Mouse (Mus musculus) testis, adult 2 months (tissue): ENCODE data around the gene Wdr62. TPM values are rescaled to one million over a fixed set of nuclear protein-coding genes. Genes with fewer than 3 reads are reported as not detected.

ENCODE experiments used
- H3K27ac ChIP-seq: fragments of 200-500 bp; 2 replicates; pipeline ENCODE4 v1.5.1; 2012; ENCODE audit warnings: low read depth, low read length; ENCODE audit not compliant: control insufficient read depth, insufficient read depth
- H3K27me3 ChIP-seq: fragments of 200-500 bp; 2 replicates; pipeline ENCODE4 v1.6.1; 2012; ENCODE audit warnings: mild to moderate bottlenecking, low read length, moderate library complexity; ENCODE audit not compliant: control insufficient read depth, insufficient read depth
- H3K36me3 ChIP-seq: fragments of 200-500 bp; 2 replicates; pipeline ENCODE4 v1.6.1; 2012; ENCODE audit warnings: mild to moderate bottlenecking, low read length; ENCODE audit not compliant: control insufficient read depth, insufficient read depth
- H3K4me1 ChIP-seq: fragments of 200-500 bp; 2 replicates; pipeline ENCODE4 v1.6.1; 2012; ENCODE audit warnings: low read length; ENCODE audit not compliant: control insufficient read depth, insufficient read depth
- H3K4me3 ChIP-seq: fragments of 200-500 bp; 2 replicates; pipeline ENCODE4 v1.5.1; 2012; ENCODE audit warnings: low read depth, mild to moderate bottlenecking, low read length, moderate library complexity, mixed read lengths; ENCODE audit not compliant: control insufficient read depth
- CTCF ChIP-seq: fragments of 200-500 bp; IDR thresholded peaks from 2 replicates; pipeline ENCODE4 v1.5.1; 2012; ENCODE audit warnings: low read depth, mild to moderate bottlenecking, inconsistent platforms, low read length, moderate library complexity; ENCODE audit not compliant: control insufficient read depth, insufficient read depth, insufficient replicate concordance
- POLR2A ChIP-seq: fragments of 200-500 bp; IDR thresholded peaks from 2 replicates; pipeline ENCODE4 v1.6.1; 2012; ENCODE audit warnings: low read depth, mild to moderate bottlenecking, inconsistent platforms, low read length, moderate library complexity; ENCODE audit not compliant: control insufficient read depth
- polyA plus RNA-seq: library from polyadenylated mRNA; depleted of rRNA; stranded (reverse); fragments of >200 nt; gene quantifications from 2 replicates; pipeline ENCODE4 v1.2.3, GENCODE M21; 2012

The Wdr62 gene
- polyA plus RNA-seq, 1 experiment: 713 TPM

DNA sequence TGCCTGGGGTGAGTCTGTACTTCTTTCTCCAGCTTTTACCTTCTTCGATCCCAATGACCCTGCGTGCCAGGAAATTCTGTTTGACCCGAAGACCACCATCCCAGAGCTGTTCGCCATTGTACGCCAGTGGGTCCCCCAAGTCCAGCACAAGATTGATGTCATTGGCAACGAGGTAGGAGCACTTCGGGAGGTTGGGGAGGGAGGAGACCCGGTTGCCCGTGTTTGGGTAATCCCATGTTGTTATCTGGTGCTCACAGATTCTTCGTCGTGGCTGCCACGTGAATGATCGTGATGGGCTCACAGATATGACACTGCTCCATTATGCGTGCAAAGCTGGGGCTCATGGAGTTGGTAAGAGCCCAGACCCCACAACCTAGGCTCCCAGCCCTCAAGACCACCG lies 16.6 kb upstream of the Wdr62 start:
- H3K4me1 ChIP-seq: peaks cover 4% of the 10 kb centered on the region
- H3K4me3 ChIP-seq: no peak overlapping the region
- H3K36me3 ChIP-seq: no peaks in the 10 kb centered on the region
- H3K27me3 ChIP-seq: no peaks in the 10 kb centered on the region
- no peak overlapping the region for H3K27ac ChIP-seq
- TF ChIP-seq CTCF: no peak

DNA sequence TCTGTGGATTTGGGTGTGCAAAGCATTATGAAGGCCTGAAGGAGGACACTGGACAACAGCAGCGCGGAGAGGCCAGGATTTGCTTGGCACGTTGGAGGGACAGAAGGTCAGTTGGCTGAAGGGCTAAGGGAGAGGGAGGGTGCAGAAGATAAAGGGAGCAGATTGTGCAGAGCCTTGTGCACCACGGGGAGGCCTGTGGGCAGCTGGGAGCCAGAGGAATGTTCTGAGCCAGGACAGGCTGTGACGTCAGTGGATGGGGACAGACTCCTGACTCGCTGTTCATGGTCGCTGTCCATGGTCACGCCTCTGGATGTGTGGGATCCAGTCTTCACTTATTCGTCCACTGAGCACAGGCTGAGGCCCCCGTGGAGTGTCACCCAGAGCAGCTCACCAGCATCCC lies 14.9 kb upstream of the Wdr62 start:
- TF ChIP-seq POLR2A: peak; percentile 34; the same call in 1 of the 2 replicates
- TF ChIP-seq CTCF: no peak
- Histone ChIP-seq H3K4me1 (peaks cover 15% of the 10 kb centered on the region), H3K27ac (peak overlapping the region; percentile 34), H3K4me3 (no peak overlapping the region), H3K36me3 (no peaks in the 10 kb centered on the region), H3K27me3 (no peaks in the 10 kb centered on the region)

DNA sequence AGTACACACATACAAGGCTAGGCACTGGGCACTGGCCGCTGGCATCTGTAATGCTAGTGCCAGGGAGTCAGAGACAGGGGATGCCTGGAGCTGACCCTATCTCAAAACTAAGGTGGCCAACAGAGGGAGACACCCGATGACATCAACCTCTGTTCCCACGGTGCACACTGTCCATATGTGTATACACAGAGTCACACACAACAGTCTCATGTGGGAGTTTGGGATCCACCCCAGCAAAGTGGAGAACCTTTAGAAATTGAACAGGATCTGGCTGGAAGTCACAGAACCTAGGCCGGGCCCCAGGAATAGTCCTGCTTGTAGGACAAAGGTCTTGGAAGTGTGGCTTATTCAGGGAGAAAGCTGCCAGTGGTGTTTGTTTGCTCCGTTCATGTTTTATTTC lies 14.1 kb upstream of the Wdr62 start:
- H3K4me1 ChIP-seq: peaks cover 15% of the 10 kb centered on the region
- H3K27me3 ChIP-seq: no peaks in the 10 kb centered on the region
- TF ChIP-seq CTCF (no peak), POLR2A (no peak)
- H3K4me3 ChIP-seq: no peak overlapping the region
- peak overlapping the region; percentile 34 for H3K27ac ChIP-seq
- no peaks in the 10 kb centered on the region for H3K36me3 ChIP-seq

DNA sequence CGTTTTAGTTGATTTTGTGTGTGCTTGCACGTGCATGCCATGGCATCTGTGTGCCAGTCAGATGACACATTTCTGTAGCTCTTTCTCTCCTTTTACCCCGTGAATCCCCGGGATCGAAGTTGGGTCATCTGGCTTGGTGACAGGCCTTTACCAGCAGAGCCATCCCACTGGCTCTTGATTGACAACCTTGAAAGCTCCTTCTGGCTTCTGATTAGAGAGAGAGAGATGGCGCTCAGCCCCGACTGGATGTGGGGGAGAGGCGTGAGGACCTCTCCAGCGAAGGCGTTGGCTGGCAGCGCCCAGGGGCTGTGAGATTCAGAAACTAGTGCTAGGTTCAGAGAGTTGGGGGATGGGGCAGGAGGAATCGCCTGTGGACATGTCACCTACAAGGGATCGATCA lies 13.6 kb upstream of the Wdr62 start:
- TF ChIP-seq POLR2A (no peak), CTCF (no peak)
- H3K27me3 ChIP-seq: no peaks in the 10 kb centered on the region
- no peak overlapping the region for H3K4me3 ChIP-seq
- no peaks in the 10 kb centered on the region for H3K36me3 ChIP-seq
- H3K4me1 ChIP-seq: peaks cover 15% of the 10 kb centered on the region
- peak overlapping the region; percentile 34; the same call in 1 of the 2 replicates for H3K27ac ChIP-seq

DNA sequence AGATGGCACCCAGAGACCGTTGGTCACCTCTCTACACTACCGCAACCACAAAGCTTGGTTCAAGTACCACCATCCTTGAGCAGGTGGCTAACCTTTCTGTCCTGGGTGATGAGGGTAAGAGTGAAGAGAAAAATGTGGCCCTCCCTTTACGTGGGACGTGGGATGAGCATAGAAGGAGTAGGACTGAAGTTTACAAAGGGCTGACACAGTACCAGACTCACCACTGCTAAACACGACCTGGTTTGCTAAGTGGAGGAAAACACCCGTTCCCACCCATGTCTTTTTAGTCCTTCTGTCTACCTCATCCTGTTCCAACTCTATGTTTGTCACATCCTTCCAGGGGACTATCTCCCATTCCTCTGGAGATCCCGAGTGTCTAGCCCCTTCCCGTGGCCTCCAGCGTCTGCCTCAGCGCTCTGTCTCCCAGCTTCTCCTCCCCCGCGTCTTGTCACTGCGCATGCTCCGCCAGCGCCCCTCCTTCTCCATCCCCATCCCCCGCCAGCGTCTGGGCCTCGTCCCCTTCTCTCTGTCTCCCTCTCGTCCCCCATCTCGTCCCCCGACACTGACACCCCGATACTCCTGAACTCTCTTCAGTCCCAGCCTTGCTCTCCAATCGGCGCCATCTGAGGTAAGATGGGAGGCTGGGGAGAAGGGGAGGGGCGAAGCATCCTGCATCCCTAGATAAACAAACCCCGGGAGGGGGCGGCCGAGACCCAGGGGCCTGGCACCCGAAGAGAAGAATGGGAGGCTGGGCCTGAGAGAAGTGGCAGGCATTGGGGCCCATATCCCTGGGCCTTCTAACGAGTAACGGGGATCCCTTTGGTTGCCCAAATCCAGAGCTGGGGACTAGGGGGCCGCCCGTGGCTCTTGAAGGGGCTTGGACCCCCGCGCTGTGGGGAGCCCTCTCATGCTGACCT lies 11.3 kb upstream of the Wdr62 start, which contains the start of gene Clip3:
Gene Clip3 (plus strand): TSS at position 514 of the 917 bp plus-strand sequence.
- no peaks in the 10 kb centered on the region for H3K36me3 ChIP-seq
- peak within 1 kb of the TSS; percentile 15; the same call in 1 of the 2 replicates for H3K27ac ChIP-seq

DNA sequence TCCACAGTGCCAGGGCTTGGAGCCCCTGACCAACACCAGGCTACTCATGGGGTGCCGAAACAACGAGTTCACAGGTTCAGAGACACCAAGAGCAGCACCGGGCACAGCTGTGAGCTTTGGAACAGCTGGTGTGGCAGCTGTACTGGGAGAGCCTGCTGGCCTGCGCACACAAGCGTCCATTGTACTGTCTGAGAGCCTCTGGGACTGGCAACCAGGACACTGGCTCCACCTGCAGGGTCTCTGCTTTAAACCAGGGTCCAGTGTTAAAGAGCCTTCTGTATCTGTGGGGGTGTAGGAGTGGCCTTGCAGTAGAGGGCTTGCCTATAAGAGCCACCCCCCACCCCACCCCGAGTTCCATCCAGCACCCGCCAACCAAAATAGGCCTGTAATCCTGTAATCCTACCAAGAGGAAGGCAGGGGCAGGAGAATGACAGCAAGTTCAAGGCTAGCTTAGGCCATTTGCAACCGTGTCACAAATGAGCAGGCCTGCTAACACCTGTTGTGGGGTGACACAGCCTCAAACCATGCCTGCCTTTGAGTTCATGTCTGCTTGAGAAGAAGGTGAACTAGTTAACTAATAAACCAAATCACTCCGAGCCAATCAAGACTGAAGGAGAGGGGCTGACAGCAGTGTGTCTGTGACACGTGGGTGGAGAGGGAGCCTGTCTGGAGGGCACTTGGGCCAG lies 9.6 kb upstream of the Wdr62 start:
- Histone ChIP-seq H3K27me3 (no peaks in the 10 kb centered on the region), H3K4me1 (peaks cover 15% of the 10 kb centered on the region), H3K27ac (no peak overlapping the region), H3K4me3 (no peak overlapping the region), H3K36me3 (no peaks in the 10 kb centered on the region)
- TF ChIP-seq CTCF (no peak), POLR2A (no peak)

More for the DNA sequence above, 11.3 kb upstream of the Wdr62 start, which contains the start of gene Clip3:
- Histone ChIP-seq H3K27me3 (no peaks in the 10 kb centered on the region), H3K4me3 (peak within 1 kb of the TSS; percentile 89), H3K4me1 (peaks cover 15% of the 10 kb centered on the region)
- TF ChIP-seq CTCF (no peak), POLR2A (peak; percentile 36)

DNA sequence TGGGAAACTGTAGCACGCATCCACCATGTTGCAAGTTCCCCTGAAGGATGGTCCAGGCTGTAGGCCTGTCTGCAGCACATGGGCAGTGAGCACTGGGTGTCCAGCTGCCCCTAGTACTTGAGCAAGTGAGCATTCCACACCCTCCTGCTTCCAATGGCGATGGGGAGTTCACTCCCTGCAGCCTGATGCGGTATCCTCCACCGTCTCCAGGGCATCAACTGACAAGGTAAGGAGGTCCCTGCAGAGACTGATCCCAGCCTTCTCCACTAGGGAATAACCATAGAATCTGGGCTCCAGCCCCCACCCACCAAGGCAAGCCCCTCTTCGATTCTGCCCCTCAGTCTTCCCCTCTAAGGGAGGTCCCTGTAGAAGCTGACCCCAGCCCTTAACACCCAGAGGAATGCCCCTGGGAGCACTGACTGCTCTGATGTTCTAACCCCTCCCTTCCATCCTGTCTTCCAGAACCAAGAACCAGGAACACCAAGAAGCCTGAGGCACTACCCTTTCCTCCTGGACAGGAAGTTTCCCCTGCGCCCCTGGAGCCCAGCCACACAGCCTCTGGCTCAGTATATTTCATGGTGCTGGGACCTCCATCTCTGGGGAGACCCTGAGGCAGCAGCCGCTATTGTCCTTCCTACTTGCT lies 9.0 kb upstream of the Wdr62 start:
- Histone ChIP-seq H3K27ac (no peak overlapping the region), H3K4me3 (no peak overlapping the region)
- TF ChIP-seq POLR2A (no peak), CTCF (no peak)

More for the DNA sequence above, 9.0 kb upstream of the Wdr62 start:
- Histone ChIP-seq H3K36me3 (no peaks in the 10 kb centered on the region), H3K27me3 (no peaks in the 10 kb centered on the region), H3K4me1 (peaks cover 15% of the 10 kb centered on the region)
